Mouse (Mus musculus) midbrain, embryonic 15.5 days (tissue): ENCODE measurements around the gene 2900011O08Rik. TPM values are rescaled to one million over a fixed set of nuclear protein-coding genes. Genes with fewer than 3 reads are reported as not detected.
"Not testable (repeated sequence)": the region's sequence is repeated elsewhere in the genome, so short reads cannot be mapped to it uniquely, and the experiment has no call there.

Source experiments
- ATAC-seq: fragments of 200-750 bp; cut with Nextera tagmentation; replicated peaks from 2 replicates; pipeline ENCODE4 v1.8.0; 2017; ENCODE audit warnings: moderate TSS enrichment
- H3K27ac ChIP-seq: fragments of 300-500 bp; sonication (generic); 2 replicates; pipeline ENCODE4 v1.5.1; 2015; ENCODE audit warnings: mild to moderate bottlenecking, inconsistent platforms
- H3K27me3 ChIP-seq: fragments of 300-500 bp; sonication (generic); replicated peaks from 2 replicates; pipeline ENCODE4 v1.6.1; 2015; ENCODE audit warnings: inconsistent platforms
- H3K36me3 ChIP-seq: fragments of 300-500 bp; sonication (generic); replicated peaks from 2 replicates; pipeline ENCODE4 v1.6.1; 2015; ENCODE audit warnings: inconsistent platforms
- H3K4me1 ChIP-seq: fragments of 300-500 bp; sonication (generic); 2 replicates; pipeline ENCODE4 v1.6.1; 2015; ENCODE audit warnings: inconsistent platforms
- H3K4me2 ChIP-seq: fragments of 300-500 bp; sonication (generic); 2 replicates; pipeline ENCODE4 v1.6.1; 2015; ENCODE audit warnings: inconsistent platforms, mild to moderate bottlenecking, moderate library complexity
- H3K4me3 ChIP-seq: fragments of 300-500 bp; sonication (generic); 2 replicates; pipeline ENCODE4 v1.5.1; 2015; ENCODE audit warnings: mild to moderate bottlenecking, inconsistent platforms
- H3K9ac ChIP-seq: fragments of 300-500 bp; sonication (generic); 2 replicates; pipeline ENCODE4 v1.6.1; 2015; ENCODE audit warnings: mild to moderate bottlenecking, inconsistent platforms
- H3K9me3 ChIP-seq: fragments of 300-500 bp; sonication (generic); 2 replicates; pipeline ENCODE4 v1.6.1; 2016; ENCODE audit warnings: inconsistent platforms
- WGBS: fragments of 180-500 bp; shearing (Covaris S2); methylation state at CpG from one replicate; pipeline ENCODE4 v1.1.7; 2015; ENCODE audit warnings: mixed read lengths; 5-methylcytosine and 5-hydroxymethylcytosine counted together
- polyA plus RNA-seq: library from polyadenylated mRNA; unstranded; fragments of >200 nt; fragmentation: Nextera tagmentation; extraction: Ambion mirVana; gene quantifications from 2 replicates; pipeline ENCODE4 v1.2.1, GENCODE M21; 2015

Gene 2900011O08Rik
- polyA plus RNA-seq, 1 experiment from 2014 or later = 194 TPM

DNA sequence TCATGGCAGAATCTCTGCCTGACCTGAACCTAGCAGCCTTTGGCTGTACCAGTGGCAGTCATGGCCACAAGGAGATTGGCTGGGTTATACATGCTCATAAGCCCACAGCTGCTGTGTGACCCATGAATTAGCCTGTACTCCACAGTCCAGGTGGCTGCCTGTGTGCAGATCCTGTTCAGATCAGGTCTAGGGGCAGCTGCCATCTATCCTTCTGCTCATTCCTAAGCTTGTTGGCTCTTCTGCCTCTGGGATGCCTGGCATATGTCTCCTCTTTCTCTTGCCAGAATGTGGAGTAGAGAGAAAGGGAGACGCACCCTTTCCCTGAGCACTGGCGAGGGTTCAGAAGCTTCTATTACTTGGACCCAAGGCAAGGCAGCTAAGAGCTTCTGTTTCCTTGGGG lies 65.8 kb downstream of the 2900011O08Rik start:
- no peak overlapping the region for H3K4me3 ChIP-seq
- no peaks in the 10 kb centered on the region for H3K27me3 ChIP-seq
- WGBS = 91% methylated on average over 2 of the region's 2 CpGs
- H3K9ac ChIP-seq = no peak overlapping the region
- H3K36me3 ChIP-seq = 0 out of 2 replicates have a peak, but pooled peaks cover 4% of the 10 kb centered on the region
- H3K4me2 ChIP-seq = no peak overlapping the region
- H3K9me3 ChIP-seq = no peaks in the 10 kb centered on the region
- no peaks in the 10 kb centered on the region for H3K4me1 ChIP-seq
- no peak overlapping the region for H3K27ac ChIP-seq
- ATAC-seq = no peak

DNA sequence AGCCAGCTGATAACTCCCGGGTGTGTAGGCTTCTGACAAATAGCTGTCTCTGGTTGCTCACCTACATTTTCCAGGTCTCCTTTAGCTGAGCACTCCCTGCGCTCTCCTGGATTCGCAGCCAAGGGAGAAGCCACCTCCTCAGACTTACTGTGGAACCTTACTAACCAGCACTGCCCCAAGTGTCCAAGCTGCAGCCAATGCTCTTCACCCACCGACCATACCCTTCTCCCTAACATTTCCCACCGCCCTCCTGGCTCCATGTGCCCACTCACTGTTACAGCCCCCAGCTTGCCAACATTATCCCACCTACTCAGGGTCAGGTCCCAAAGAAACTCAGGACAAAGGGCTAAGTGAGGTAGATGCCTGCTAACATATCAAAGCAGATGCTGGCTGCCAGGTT lies 66.7 kb downstream of the 2900011O08Rik start:
- Histone ChIP-seq H3K9me3 (no peaks in the 10 kb centered on the region), H3K27ac (no peak overlapping the region), H3K9ac (no peak overlapping the region), H3K27me3 (no peaks in the 10 kb centered on the region), H3K4me1 (peaks cover 3% of the 10 kb centered on the region; the same call in 1 of the 2 replicates), H3K4me3 (no peak overlapping the region), H3K4me2 (no peak overlapping the region), H3K36me3 (0 out of 2 replicates have a peak, but pooled peaks cover 4% of the 10 kb centered on the region)
- 92% methylated on average over 5 of the region's 5 CpGs for WGBS
- ATAC-seq = no peak

- no peaks in the 10 kb centered on the region for H3K27me3 ChIP-seq
- no peak for ATAC-seq
- 14% methylated on average over 1 of the region's 1 CpGs for WGBS
- H3K4me1 ChIP-seq = peaks cover 9% of the 10 kb centered on the region; the same call in 1 of the 2 replicates
- no peaks in the 10 kb centered on the region for H3K9me3 ChIP-seq
- no peak overlapping the region for H3K27ac ChIP-seq
- H3K4me3 ChIP-seq = no peak overlapping the region
- no peak overlapping the region for H3K4me2 ChIP-seq
- no peak overlapping the region for H3K9ac ChIP-seq
- H3K36me3 ChIP-seq = 0 out of 2 replicates have a peak, but pooled peaks cover 4% of the 10 kb centered on the region
Measured at GRCm38 (mm10) chr16:14055271-14055670, 68.9 kb downstream of the 2900011O08Rik start.

- Histone ChIP-seq H3K36me3 (0 out of 2 replicates have a peak, but pooled peaks cover 4% of the 10 kb centered on the region), H3K27ac (no peak overlapping the region), H3K27me3 (no peaks in the 10 kb centered on the region), H3K4me2 (no peak overlapping the region), H3K4me3 (no peak overlapping the region), H3K9ac (no peak overlapping the region), H3K4me1 (peaks cover 9% of the 10 kb centered on the region; the same call in 1 of the 2 replicates), H3K9me3 (no peaks in the 10 kb centered on the region)
- no peak for ATAC-seq
- WGBS = 78% methylated on average over 4 of the region's 4 CpGs
Measured at GRCm38 (mm10) chr16:14056734-14057133, 70.3 kb downstream of the 2900011O08Rik start.

DNA sequence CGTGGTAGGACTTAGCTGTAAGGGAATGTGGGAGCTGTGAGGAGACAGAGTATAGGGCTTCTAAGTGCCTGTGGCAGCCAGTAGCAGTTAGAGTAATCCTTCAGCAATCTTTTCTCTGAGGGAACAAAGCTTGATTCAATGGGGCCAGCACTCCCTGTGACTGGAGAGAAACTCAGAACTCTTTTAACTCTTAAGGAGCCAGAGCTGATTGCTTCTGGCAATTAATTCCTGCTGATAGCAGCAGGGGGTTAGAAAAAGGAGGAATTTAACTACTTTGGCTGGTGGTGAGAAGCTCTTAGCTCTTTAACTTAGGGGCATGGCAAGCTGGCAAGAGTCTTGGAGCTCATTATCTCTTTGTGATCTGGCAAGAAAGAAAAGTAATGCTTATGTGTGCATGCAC lies 72.1 kb downstream of the 2900011O08Rik start:
- 7% methylated on average over 1 of the region's 1 CpGs for WGBS
- H3K36me3 ChIP-seq = 0 out of 2 replicates have a peak, but pooled peaks cover 4% of the 10 kb centered on the region
- H3K4me2 ChIP-seq = no peak overlapping the region
- H3K9ac ChIP-seq = no peak overlapping the region
- no peak overlapping the region for H3K4me3 ChIP-seq
- no peaks in the 10 kb centered on the region for H3K27me3 ChIP-seq
- H3K4me1 ChIP-seq = peaks cover 9% of the 10 kb centered on the region; the same call in 1 of the 2 replicates
- no peaks in the 10 kb centered on the region for H3K9me3 ChIP-seq
- no peak overlapping the region for H3K27ac ChIP-seq
- no peak; the same call in 1 of the 2 replicates for ATAC-seq

- Histone ChIP-seq H3K4me2 (no peak overlapping the region), H3K9me3 (no peaks in the 10 kb centered on the region), H3K27me3 (no peaks in the 10 kb centered on the region), H3K36me3 (no peaks in the 10 kb centered on the region), H3K4me3 (no peak overlapping the region), H3K9ac (no peak overlapping the region), H3K4me1 (peaks cover 9% of the 10 kb centered on the region; the same call in 1 of the 2 replicates), H3K27ac (no peak overlapping the region)
- 60% methylated on average over 1 of the region's 1 CpGs for WGBS
- no peak for ATAC-seq
Measured at GRCm38 (mm10) chr16:14059118-14059854, 72.9 kb downstream of the 2900011O08Rik start.

DNA sequence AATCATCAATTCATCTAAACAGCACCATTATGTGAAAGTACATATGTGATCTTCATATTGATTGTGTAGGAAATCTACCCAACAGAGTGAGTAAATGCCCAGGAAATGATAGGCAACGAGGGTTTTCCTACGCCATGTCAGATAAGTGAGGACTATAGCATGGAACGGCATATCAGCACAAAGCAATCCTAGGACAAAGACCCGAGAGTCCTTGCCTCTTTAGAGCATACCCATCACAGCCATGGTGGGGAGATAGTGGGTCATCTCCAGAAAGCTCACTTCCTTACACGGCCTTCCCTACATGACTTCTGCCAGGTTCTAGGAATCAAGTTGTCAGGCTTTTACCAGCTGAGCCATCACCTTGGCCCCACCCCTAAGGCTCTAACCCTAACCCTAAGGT lies 73.5 kb downstream of the 2900011O08Rik start:
- H3K36me3 ChIP-seq = no peaks in the 10 kb centered on the region
- H3K4me1 ChIP-seq = peaks cover 9% of the 10 kb centered on the region; the same call in 1 of the 2 replicates
- H3K9me3 ChIP-seq = no peaks in the 10 kb centered on the region
- no peak overlapping the region for H3K9ac ChIP-seq
- H3K4me2 ChIP-seq = no peak overlapping the region
- H3K27me3 ChIP-seq = no peaks in the 10 kb centered on the region
- no peak overlapping the region for H3K4me3 ChIP-seq
- WGBS = 82% methylated on average over 5 of the region's 5 CpGs
- ATAC-seq = no peak
- no peak overlapping the region for H3K27ac ChIP-seq

DNA sequence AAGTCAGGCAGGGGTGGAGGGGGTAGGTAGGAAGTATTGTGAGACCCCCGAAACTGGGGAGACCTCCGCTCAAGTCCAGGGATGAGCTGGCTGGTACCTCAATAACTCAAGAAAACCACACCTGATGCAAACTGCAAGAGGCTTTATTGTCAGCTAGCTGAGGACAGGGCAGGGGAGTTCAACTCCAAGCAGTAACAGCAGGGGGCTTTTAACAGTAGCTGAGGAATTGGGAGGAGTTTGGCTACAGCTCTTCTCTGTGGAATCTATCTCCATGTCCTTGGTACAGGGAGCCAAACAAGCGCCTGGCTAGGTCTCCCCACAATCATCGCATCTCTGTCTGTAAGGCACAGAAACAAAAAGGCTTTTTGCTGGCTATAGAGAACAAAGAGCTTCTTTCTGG lies 80.2 kb downstream of the 2900011O08Rik start:
- WGBS = 83% methylated on average over 4 of the region's 4 CpGs
- not testable (repeated sequence) for H3K4me2 ChIP-seq

GRCm38 (mm10) chr16:14068701-14069100 lies 82.3 kb downstream of the 2900011O08Rik start:
- not testable (repeated sequence) for H3K27me3 ChIP-seq, H3K4me2 ChIP-seq, H3K9ac ChIP-seq, H3K4me3 ChIP-seq, H3K36me3 ChIP-seq, H3K4me1 ChIP-seq, H3K9me3 ChIP-seq, ATAC-seq, H3K27ac ChIP-seq
- 90% methylated on average over 2 of the region's 2 CpGs for WGBS

More for the DNA sequence above, 80.2 kb downstream of the 2900011O08Rik start:
- not testable (repeated sequence) for H3K4me3 ChIP-seq, ATAC-seq, H3K4me1 ChIP-seq, H3K27me3 ChIP-seq, H3K27ac ChIP-seq, H3K9ac ChIP-seq, H3K36me3 ChIP-seq, H3K9me3 ChIP-seq

DNA sequence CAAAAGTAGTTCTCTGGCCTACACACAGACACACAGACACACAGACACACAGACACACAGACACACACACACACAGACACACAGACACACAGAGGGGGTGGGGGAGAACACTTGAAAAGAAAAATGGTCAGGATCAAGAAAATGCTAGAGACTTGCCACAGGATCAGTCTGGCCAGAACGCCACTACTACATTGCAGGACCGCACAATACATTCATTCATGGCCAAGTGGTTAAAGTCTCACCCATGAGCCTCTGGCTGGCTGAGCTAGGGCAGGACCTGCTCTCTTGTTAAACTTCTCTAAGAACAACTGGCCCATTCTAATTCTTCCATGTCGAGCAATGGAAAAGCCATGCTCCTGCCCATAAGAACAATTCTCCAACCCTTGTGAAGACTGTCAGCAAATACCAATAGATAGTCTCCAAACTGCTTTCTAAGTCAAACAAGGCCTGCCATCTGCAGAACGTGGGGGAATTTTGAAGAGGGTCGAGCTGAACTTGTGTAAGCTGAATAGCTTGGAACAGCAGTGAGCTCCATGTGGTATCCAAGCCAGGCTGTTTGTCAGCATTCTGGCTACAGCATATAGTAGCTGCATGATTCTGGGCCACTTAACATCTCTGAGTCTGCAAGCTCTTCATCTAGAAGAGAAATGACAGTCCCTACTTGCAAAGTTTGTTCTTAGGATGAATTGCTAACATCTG lies 84.2 kb downstream of the 2900011O08Rik start:
- ATAC-seq = no peak
- peaks cover 3% of the 10 kb centered on the region; the same call in 1 of the 2 replicates for H3K4me1 ChIP-seq
- H3K9ac ChIP-seq = no peak overlapping the region
- no peak overlapping the region for H3K4me2 ChIP-seq
- H3K9me3 ChIP-seq = no peaks in the 10 kb centered on the region
- WGBS = 77% methylated on average over 5 of the region's 5 CpGs
- no peak overlapping the region for H3K27ac ChIP-seq
- H3K27me3 ChIP-seq = no peaks in the 10 kb centered on the region
- 0 out of 2 replicates have a peak, but pooled peaks cover 4% of the 10 kb centered on the region for H3K36me3 ChIP-seq
- no peak overlapping the region for H3K4me3 ChIP-seq

- no peak for ATAC-seq
- 91% methylated on average over 2 of the region's 2 CpGs for WGBS
- Histone ChIP-seq H3K9ac (no peak overlapping the region), H3K4me3 (no peak overlapping the region), H3K9me3 (no peaks in the 10 kb centered on the region; the same call in 1 of the 2 replicates), H3K4me1 (no peaks in the 10 kb centered on the region), H3K27ac (no peak overlapping the region), H3K27me3 (no peaks in the 10 kb centered on the region), H3K4me2 (no peak overlapping the region), H3K36me3 (no peaks in the 10 kb centered on the region)
Measured at GRCm38 (mm10) chr16:14082925-14083324, 96.5 kb downstream of the 2900011O08Rik start.

DNA sequence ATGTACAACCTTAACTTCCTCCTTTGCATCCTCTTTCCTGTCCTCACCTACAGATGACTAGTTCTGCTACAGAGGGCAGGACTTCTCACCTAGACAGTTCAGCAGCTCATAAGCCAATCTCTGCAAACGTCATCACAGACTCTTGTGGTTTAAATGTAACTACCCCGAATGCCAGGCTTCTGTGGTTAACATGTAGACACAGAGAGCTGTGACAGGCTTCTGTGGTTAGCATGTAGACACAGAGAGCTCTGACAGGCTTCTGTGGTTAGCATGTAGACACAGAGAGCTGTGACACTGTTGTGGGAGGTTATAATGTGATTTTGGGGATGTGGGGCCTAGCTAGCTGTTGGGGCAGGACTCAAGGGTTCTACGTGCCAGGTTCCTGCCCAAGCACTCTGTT lies 101.8 kb downstream of the 2900011O08Rik start:
- Histone ChIP-seq H3K27me3 (no peaks in the 10 kb centered on the region), H3K4me1 (no peaks in the 10 kb centered on the region), H3K4me2 (no peak overlapping the region), H3K27ac (no peak overlapping the region), H3K9ac (no peak overlapping the region), H3K9me3 (no peaks in the 10 kb centered on the region), H3K36me3 (peaks cover 8% of the 10 kb centered on the region; the same call in 1 of the 2 replicates), H3K4me3 (no peak overlapping the region)
- no peak for ATAC-seq
- 84% methylated on average over 3 of the region's 3 CpGs for WGBS
